1 mouse cellular context compared by ENCODE assay signal in the genomic region with DNA sequence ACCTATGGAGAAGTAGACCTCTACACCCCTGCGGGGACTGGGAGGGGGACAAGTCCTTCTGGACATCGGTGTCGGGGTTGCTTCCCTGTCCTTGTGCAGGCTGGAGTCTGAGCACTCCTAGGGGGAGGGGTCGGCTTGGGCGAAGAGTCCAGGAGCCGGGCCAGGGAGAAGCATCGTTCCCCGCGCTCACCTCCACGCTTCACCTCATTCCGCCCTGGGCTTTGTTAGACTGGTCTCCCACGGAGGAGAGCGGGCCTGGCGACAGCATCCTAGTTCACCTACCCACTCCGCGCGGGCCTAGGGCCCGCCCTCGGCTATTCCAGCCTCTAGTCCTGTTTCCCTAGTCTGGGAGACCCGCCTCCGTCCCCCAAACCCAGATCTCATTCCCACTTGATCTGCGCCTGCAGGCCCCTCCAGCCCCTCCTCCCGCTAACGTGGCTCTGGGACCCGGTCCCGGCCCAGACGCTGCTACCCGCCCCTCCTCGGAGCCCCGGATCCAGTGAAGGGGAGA.
TF ChIP-seq lines count a peak whose summit lies in the region.

No protein-coding gene starts in this region.

TF ChIP-seq in CH12.LX, 34 proteins besides CTCF, POLR2A, EP300 and RAD21 (continued from another document):
- TF ChIP-seq CHD2 (IDR thresholded peaks at IDR 0.05; ENCODE audit: low read length) (no peak), MAX (IDR thresholded peaks at IDR 0.05; ENCODE audit: low read length) (no peak), SIN3A (IDR thresholded peaks at IDR 0.05; ENCODE audit: low read length) (no peak), TCF12 (IDR thresholded peaks at IDR 0.05; ENCODE audit: low read depth, low read length) (no peak), BHLHE40 (IDR thresholded peaks at IDR 0.05; ENCODE audit: low read depth, low read length) (no peak)
TF ChIP-seq in CH12.LX: peak in this region for 0.
